Mouse (Mus musculus) kidney, embryonic 16.5 days (tissue): ENCODE measurements around the gene Mrps30. TPM values are rescaled to one million over a fixed set of nuclear protein-coding genes. Genes with fewer than 3 reads are reported as not detected.
"Not testable (repeated sequence)": the region's sequence is repeated elsewhere in the genome, so short reads cannot be mapped to it uniquely, and the experiment has no call there.

Source experiments
- ATAC-seq: fragments of 200-750 bp; cut with Nextera tagmentation; 2 replicates; pipeline ENCODE4 v1.8.0; 2017; ENCODE audit warnings: moderate TSS enrichment; ENCODE audit not compliant: low FRiP score, low TSS enrichment
- H3K27ac ChIP-seq: fragments of 300-500 bp; sonication (generic); 2 replicates; pipeline ENCODE4 v1.5.1; 2014; ENCODE audit warnings: low read length
- H3K27me3 ChIP-seq: fragments of 300-500 bp; sonication (generic); 2 replicates; pipeline ENCODE4 v1.6.1; 2014; ENCODE audit warnings: low read length, control low read depth, mixed read lengths; ENCODE audit not compliant: insufficient read depth
- H3K36me3 ChIP-seq: fragments of 300-500 bp; sonication (generic); 2 replicates; pipeline ENCODE4 v1.6.1; 2014; ENCODE audit warnings: low read length, control low read depth, mixed read lengths; ENCODE audit not compliant: insufficient read depth
- H3K4me1 ChIP-seq: fragments of 300-500 bp; sonication (generic); 2 replicates; pipeline ENCODE4 v1.6.1; 2014; ENCODE audit warnings: low read length, control low read depth, mixed read lengths; ENCODE audit not compliant: insufficient read depth
- H3K4me2 ChIP-seq: fragments of 300-500 bp; sonication (generic); replicated peaks from 2 replicates; pipeline ENCODE4 v1.6.1; 2014; ENCODE audit warnings: low read depth, low read length
- H3K4me3 ChIP-seq: fragments of 300-500 bp; sonication (generic); 2 replicates; pipeline ENCODE4 v1.5.1; 2014; ENCODE audit warnings: mild to moderate bottlenecking, low read length
- H3K9ac ChIP-seq: fragments of 300-500 bp; sonication (generic); replicated peaks from 2 replicates; pipeline ENCODE4 v1.6.1; 2014; ENCODE audit warnings: low read length
- H3K9me3 ChIP-seq: fragments of 300-500 bp; sonication (generic); 2 replicates; pipeline ENCODE4 v1.6.1; 2016; ENCODE audit warnings: low read length, control low read depth
- WGBS: fragments of 180-500 bp; shearing (Covaris S2); extraction: QIAGEN DNeasy Blood & Tissue Kit; methylation state at CpG from one replicate; pipeline ENCODE4 v1.1.7; 2014; 5-methylcytosine and 5-hydroxymethylcytosine counted together
- polyA plus RNA-seq: library from polyadenylated mRNA; unstranded; fragments of >200 nt; fragmentation: Nextera tagmentation; extraction: Ambion mirVana; gene quantifications from 2 replicates; pipeline ENCODE4 v1.2.1, GENCODE M21; 2015

The Mrps30 gene
- 28.9 and 30.6 TPM in 2 replicates for polyA plus RNA-seq

- ATAC-seq, result peak; percentile 98
- H3K4me2 ChIP-seq, result peak within 1 kb of the TSS; percentile 71
- peaks cover 17% of the 10 kb centered on the region for H3K36me3 ChIP-seq
- H3K4me1 ChIP-seq, result peaks cover 8% of the 10 kb centered on the region
- H3K9ac ChIP-seq, result peak within 1 kb of the TSS; percentile 82
- WGBS, result under 1% methylated on average over 90 of the region's 93 CpGs
- H3K27ac ChIP-seq, result peak within 1 kb of the TSS; percentile 57
- no peaks in the 10 kb centered on the region for H3K9me3 ChIP-seq
- no peaks in the 10 kb centered on the region for H3K27me3 ChIP-seq
- H3K4me3 ChIP-seq, result peak within 1 kb of the TSS; percentile 71
These were observed at the start of gene Mrps30, which contains the start of gene B430218F22Rik for GRCm38 (mm10) chr13:118386511-118387447. TSS of gene Mrps30 (minus strand) at chr13:118387252. TSS of gene B430218F22Rik (plus strand) at chr13:118386630.

DNA sequence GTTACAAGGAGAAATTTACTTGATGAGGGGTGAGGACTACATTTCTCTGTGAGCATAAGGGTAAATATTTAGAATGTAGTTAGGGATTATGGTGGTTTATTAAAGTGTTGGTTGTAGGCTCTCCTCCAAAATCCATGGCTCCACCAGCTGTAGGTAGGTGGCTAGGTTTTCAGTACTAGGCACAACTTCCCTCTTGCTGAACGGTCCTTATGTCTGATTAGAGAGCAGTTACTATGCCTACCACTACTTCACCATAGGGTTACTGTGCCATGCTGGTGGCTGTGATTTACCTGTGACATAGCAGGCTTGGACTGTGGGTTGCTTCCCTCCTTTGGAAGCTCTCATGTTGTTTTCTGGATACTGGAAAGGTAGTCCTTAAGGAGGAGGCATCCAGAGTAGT is 33.8 kb upstream of the Mrps30 start:
- no peak for ATAC-seq
- H3K27ac ChIP-seq, result no peak overlapping the region
- H3K4me1 ChIP-seq, result no peaks in the 10 kb centered on the region
- H3K9ac ChIP-seq, result no peak overlapping the region
- WGBS, result 80% methylated on average over 1 of the region's 1 CpGs
- no peak overlapping the region for H3K4me3 ChIP-seq
- H3K36me3 ChIP-seq, result no peaks in the 10 kb centered on the region
- no peaks in the 10 kb centered on the region for H3K27me3 ChIP-seq
- no peaks in the 10 kb centered on the region for H3K9me3 ChIP-seq
- H3K4me2 ChIP-seq, result no peak overlapping the region

GRCm38 (mm10) chr13:118420408-118420807 is 33.4 kb upstream of the Mrps30 start:
- 77% methylated on average over 1 of the region's 1 CpGs for WGBS
- H3K27me3 ChIP-seq, result no peaks in the 10 kb centered on the region
- no peak for ATAC-seq

DNA sequence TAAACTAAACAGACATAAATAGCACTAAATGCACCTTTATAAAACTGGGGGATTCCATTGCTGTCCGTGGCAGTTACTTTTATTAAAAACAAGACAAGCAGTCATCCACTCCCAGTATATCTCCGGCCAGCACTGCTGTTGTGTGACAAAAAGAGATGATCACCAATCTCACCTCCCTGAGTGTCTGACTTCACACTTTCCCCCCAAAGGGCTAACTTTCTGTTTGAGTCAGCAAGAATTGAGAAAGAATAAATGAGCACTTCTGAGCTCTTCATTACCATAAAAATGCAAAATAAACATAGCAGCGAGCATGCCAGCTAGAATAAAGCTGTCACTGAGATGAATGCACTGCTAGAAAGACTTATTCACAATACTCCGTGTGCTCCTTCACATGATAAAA is 31.1 kb upstream of the Mrps30 start:
- no peaks in the 10 kb centered on the region for H3K27me3 ChIP-seq
- no peak overlapping the region for H3K4me2 ChIP-seq
- H3K36me3 ChIP-seq, result no peaks in the 10 kb centered on the region
- H3K9ac ChIP-seq, result no peak overlapping the region
- ATAC-seq, result no peak
- no peak overlapping the region for H3K27ac ChIP-seq
- H3K4me1 ChIP-seq, result no peaks in the 10 kb centered on the region
- no peaks in the 10 kb centered on the region for H3K9me3 ChIP-seq
- 44% methylated on average over 4 of the region's 4 CpGs for WGBS
- no peak overlapping the region for H3K4me3 ChIP-seq

More at GRCm38 (mm10) chr13:118420408-118420807, 33.4 kb upstream of the Mrps30 start:
- H3K27ac ChIP-seq, result no peak overlapping the region
- H3K4me2 ChIP-seq, result no peak overlapping the region
- H3K4me1 ChIP-seq, result no peaks in the 10 kb centered on the region
- H3K9me3 ChIP-seq, result no peaks in the 10 kb centered on the region
- no peak overlapping the region for H3K4me3 ChIP-seq
- H3K9ac ChIP-seq, result no peak overlapping the region
- H3K36me3 ChIP-seq, result no peaks in the 10 kb centered on the region

GRCm38 (mm10) chr13:118411297-118411992 is 24.4 kb upstream of the Mrps30 start:
- Histone ChIP-seq H3K4me3 (no peak overlapping the region), H3K36me3 (no peaks in the 10 kb centered on the region), H3K9me3 (no peaks in the 10 kb centered on the region), H3K9ac (no peak overlapping the region), H3K4me2 (no peak overlapping the region), H3K4me1 (0 out of 2 replicates have a peak, but pooled peaks cover 7% of the 10 kb centered on the region), H3K27ac (no peak overlapping the region), H3K27me3 (no peaks in the 10 kb centered on the region)
- WGBS, result 68% methylated on average over 6 of the region's 6 CpGs
- ATAC-seq, result no peak; the same call in 1 of the 2 replicates

- no peak overlapping the region for H3K4me3 ChIP-seq
- no peaks in the 10 kb centered on the region for H3K27me3 ChIP-seq
- ATAC-seq, result no peak
- H3K27ac ChIP-seq, result no peak overlapping the region
- no peak overlapping the region for H3K9ac ChIP-seq
- H3K4me2 ChIP-seq, result no peak overlapping the region
- no peaks in the 10 kb centered on the region for H3K4me1 ChIP-seq
- H3K9me3 ChIP-seq, result no peaks in the 10 kb centered on the region
- no peaks in the 10 kb centered on the region for H3K36me3 ChIP-seq
These were observed 16.5 kb upstream of the Mrps30 start for GRCm38 (mm10) chr13:118403544-118403943.

DNA sequence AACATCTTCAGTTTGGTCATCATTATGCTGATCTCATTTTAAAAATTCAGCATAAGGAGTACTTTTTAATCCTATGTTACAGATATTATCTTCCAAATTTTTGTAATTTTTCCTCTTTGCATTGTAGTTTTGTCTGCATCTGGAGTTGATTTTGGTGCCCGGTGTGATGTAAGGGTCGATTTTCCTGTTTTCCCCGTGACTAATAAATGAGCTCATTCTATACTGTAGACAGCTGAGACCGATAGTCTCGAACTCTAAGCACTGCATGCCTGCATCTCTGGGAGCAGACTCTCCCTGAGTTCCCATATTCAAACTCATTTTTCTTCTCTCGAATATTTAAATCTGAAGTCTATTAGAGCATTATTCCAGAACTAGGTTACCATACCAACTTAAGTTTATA is 13.3 kb upstream of the Mrps30 start:
- Histone ChIP-seq H3K9me3 (no peaks in the 10 kb centered on the region), H3K27me3 (no peaks in the 10 kb centered on the region), H3K9ac (no peak overlapping the region), H3K4me1 (no peaks in the 10 kb centered on the region), H3K36me3 (no peaks in the 10 kb centered on the region), H3K4me3 (no peak overlapping the region), H3K4me2 (no peak overlapping the region), H3K27ac (no peak overlapping the region)
- 76% methylated on average over 6 of the region's 6 CpGs for WGBS
- ATAC-seq, result no peak

- H3K4me1 ChIP-seq, result no peaks in the 10 kb centered on the region
- H3K27me3 ChIP-seq, result no peaks in the 10 kb centered on the region
- no peak overlapping the region for H3K4me3 ChIP-seq
- no peaks in the 10 kb centered on the region for H3K9me3 ChIP-seq
- ATAC-seq, result no peak
- no peak overlapping the region for H3K9ac ChIP-seq
- no peak overlapping the region for H3K4me2 ChIP-seq
- H3K36me3 ChIP-seq, result no peaks in the 10 kb centered on the region
- 79% methylated on average over 3 of the region's 3 CpGs for WGBS
- no peak overlapping the region for H3K27ac ChIP-seq
These were observed 8.8 kb upstream of the Mrps30 start for GRCm38 (mm10) chr13:118395803-118396202.

- Histone ChIP-seq H3K36me3 (peaks cover 13% of the 10 kb centered on the region), H3K4me2 (peak overlapping the region; percentile 48), H3K9ac (peak overlapping the region; percentile 22; the same call in 1 of the 2 replicates), H3K4me3 (peak overlapping the region; percentile 71)
- not testable (repeated sequence) for H3K27me3 ChIP-seq, H3K27ac ChIP-seq, H3K9me3 ChIP-seq, H3K4me1 ChIP-seq
- ATAC-seq, result peak; percentile 44
- WGBS, result 9% methylated on average over 10 of the region's 10 CpGs
These were observed 373 bp upstream of the Mrps30 start for GRCm38 (mm10) chr13:118387448-118387801.
